Mouse (Mus musculus): ENCODE measurements around the gene Nr4a1. TPM values are rescaled to one million over a fixed set of nuclear protein-coding genes. Genes with fewer than 3 reads are reported as not detected.
A peak's percentile ranks its signal among the peaks of the same experiment; 100 is the strongest.

Nr4a1 gene
- polyA plus RNA-seq, 1 experiment: not detected

DNA sequence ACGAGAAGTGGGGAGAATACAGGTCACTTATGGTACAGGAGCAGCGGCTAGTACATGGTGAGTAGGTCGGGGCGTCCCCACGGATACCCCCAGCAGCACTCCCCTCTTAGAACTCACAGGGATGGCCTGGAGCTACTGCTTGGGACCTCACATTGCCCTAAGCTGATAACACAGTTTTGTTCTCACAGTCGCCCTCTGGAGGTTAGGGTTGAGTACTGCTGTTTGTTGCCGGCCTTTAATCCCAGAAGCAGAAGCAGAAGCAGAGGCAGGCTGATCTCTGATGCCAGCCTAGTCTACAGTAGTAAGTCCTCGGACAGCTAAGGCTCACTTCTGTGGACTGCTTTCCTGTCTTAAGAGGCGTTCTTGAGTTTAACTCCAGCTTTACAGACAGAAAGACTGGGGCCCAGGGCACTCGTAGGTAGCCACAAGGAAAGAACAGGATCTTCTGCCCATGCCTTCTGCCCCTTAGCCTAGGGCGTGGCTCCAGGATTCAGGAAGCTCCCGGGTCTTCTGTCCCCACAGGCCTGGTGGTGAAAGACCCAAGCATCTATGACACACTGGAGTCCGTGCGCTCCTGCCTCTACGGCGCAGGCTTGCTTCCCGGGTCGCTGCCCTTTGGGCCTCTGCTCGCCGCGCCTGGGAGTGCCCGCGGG lies 22.9 kb upstream of the Nr4a1 start:
- Histone ChIP-seq H3K4me1 (ENCODE audit: control insufficient read depth, insufficient read depth, low read length) (peaks cover 72% of the 10 kb centered on the region), H3K27ac (ENCODE audit: insufficient read depth, low read depth, low read length) (no peak overlapping the region), H3K4me3 (ENCODE audit: insufficient read depth, low read depth, low read length) (no peak overlapping the region)
- TF ChIP-seq POLR2A (IDR thresholded peaks at IDR 0.05; ENCODE audit: insufficient read depth, low read depth, low read length): no peak
- TF ChIP-seq CTCF (IDR thresholded peaks at IDR 0.05; ENCODE audit: insufficient read depth, low read depth, low read length): no peak
- 84% methylated on average over 23 of the region's 23 CpGs for WGBS

DNA sequence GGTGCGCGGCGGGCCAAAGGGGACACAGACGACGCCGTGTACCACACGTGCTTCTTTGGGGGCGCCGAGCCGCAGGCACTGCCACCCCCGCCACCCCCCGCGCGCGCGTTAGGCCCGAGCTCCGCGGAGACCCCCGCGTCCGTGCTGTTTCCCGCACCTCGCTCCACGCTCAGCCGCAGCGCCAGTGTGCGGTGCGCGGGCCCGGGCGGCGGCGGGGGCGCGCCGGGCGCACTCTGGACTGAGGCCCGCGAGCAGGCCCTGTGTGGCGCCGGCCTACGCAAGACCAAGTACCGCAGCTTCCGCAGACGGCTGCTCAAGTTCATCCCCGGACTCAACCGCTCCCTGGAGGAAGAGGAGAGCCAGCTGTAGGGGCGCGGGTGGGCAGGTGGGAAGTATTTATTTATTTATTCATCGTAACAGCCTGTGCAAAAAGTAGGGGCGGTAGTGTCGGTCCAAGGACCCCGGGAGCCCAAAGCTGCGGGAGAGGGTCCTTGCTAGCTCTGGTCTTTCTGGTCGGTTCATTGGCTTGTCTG lies 22.4 kb upstream of the Nr4a1 start:
- Histone ChIP-seq H3K4me3 (ENCODE audit: insufficient read depth, low read depth, low read length) (no peak overlapping the region), H3K4me1 (ENCODE audit: control insufficient read depth, insufficient read depth, low read length) (peaks cover 72% of the 10 kb centered on the region), H3K27ac (ENCODE audit: insufficient read depth, low read depth, low read length) (peak overlapping the region; percentile 28; the same call in 1 of the 2 replicates)
- whole genome bisulfite sequencing: 77% methylated on average over 56 of the region's 56 CpGs
- TF ChIP-seq CTCF (IDR thresholded peaks at IDR 0.05; ENCODE audit: insufficient read depth, low read depth, low read length): no peak
- no peak for TF ChIP-seq POLR2A (IDR thresholded peaks at IDR 0.05; ENCODE audit: insufficient read depth, low read depth, low read length)

- Histone ChIP-seq H3K4me1 (ENCODE audit: control insufficient read depth, insufficient read depth, low read length) (peaks cover 65% of the 10 kb centered on the region), H3K27ac (ENCODE audit: insufficient read depth, low read depth, low read length) (peak overlapping the region; percentile 29; the same call in 1 of the 2 replicates), H3K4me3 (ENCODE audit: insufficient read depth, low read depth, low read length) (no peak overlapping the region)
- 61% methylated on average over 4 of the region's 4 CpGs for WGBS
- TF ChIP-seq POLR2A (IDR thresholded peaks at IDR 0.05; ENCODE audit: insufficient read depth, low read depth, low read length): no peak
- TF ChIP-seq CTCF (IDR thresholded peaks at IDR 0.05; ENCODE audit: insufficient read depth, low read depth, low read length): no peak
Observed at GRCm38 (mm10) chr15:101232607-101233006, 21.5 kb upstream of the Nr4a1 start.

GRCm38 (mm10) chr15:101233183-101233582 lies 20.9 kb upstream of the Nr4a1 start:
- H3K4me3 ChIP-seq (ENCODE audit: insufficient read depth, low read depth, low read length): no peak overlapping the region
- 76% methylated on average over 3 of the region's 3 CpGs for WGBS
- no peak for TF ChIP-seq CTCF (IDR thresholded peaks at IDR 0.05; ENCODE audit: insufficient read depth, low read depth, low read length)
- peak overlapping the region; percentile 29 for H3K27ac ChIP-seq (ENCODE audit: insufficient read depth, low read depth, low read length)
- peaks cover 62% of the 10 kb centered on the region for H3K4me1 ChIP-seq (ENCODE audit: control insufficient read depth, insufficient read depth, low read length)

GRCm38 (mm10) chr15:101233641-101234275 lies 20.3 kb upstream of the Nr4a1 start:
- no peak overlapping the region for H3K4me3 ChIP-seq (ENCODE audit: insufficient read depth, low read depth, low read length)
- WGBS: 54% methylated on average over 11 of the region's 11 CpGs
- TF ChIP-seq CTCF (IDR thresholded peaks at IDR 0.05; ENCODE audit: insufficient read depth, low read depth, low read length) (no peak), POLR2A (IDR thresholded peaks at IDR 0.05; ENCODE audit: insufficient read depth, low read depth, low read length) (no peak)
- H3K27ac ChIP-seq (ENCODE audit: insufficient read depth, low read depth, low read length): no peak overlapping the region
- H3K4me1 ChIP-seq (ENCODE audit: control insufficient read depth, insufficient read depth, low read length): peaks cover 62% of the 10 kb centered on the region

GRCm38 (mm10) chr15:101234611-101235341 lies 19.3 kb upstream of the Nr4a1 start:
- Histone ChIP-seq H3K4me3 (ENCODE audit: insufficient read depth, low read depth, low read length) (no peak overlapping the region), H3K4me1 (ENCODE audit: control insufficient read depth, insufficient read depth, low read length) (peaks cover 60% of the 10 kb centered on the region), H3K27ac (ENCODE audit: insufficient read depth, low read depth, low read length) (peak overlapping the region; percentile 61)
- TF ChIP-seq CTCF (IDR thresholded peaks at IDR 0.05; ENCODE audit: insufficient read depth, low read depth, low read length): no peak
- no peak for TF ChIP-seq POLR2A (IDR thresholded peaks at IDR 0.05; ENCODE audit: insufficient read depth, low read depth, low read length)
- WGBS: 41% methylated on average over 10 of the region's 10 CpGs

DNA sequence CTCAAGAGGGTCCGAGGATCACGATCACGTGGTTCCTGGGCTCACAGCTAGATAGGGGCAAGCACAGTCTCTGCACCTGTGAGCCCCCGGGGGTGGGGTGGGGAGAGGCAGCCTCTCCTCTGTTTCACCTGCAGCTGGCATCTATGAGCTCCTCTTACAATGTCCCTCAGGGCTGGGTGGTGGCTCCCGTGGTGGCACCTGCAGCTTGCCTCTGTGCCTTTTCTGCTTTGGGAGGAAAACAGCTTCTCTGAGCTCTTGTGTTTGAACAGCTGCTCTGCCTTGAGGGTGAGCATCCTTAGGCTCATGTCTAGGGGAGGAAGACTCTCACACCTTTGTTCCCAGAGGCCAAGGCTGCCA lies 18.7 kb upstream of the Nr4a1 start:
- Histone ChIP-seq H3K4me1 (ENCODE audit: control insufficient read depth, insufficient read depth, low read length) (peaks cover 62% of the 10 kb centered on the region), H3K27ac (ENCODE audit: insufficient read depth, low read depth, low read length) (peak overlapping the region; percentile 61), H3K4me3 (ENCODE audit: insufficient read depth, low read depth, low read length) (no peak overlapping the region)
- TF ChIP-seq CTCF (IDR thresholded peaks at IDR 0.05; ENCODE audit: insufficient read depth, low read depth, low read length): no peak
- TF ChIP-seq POLR2A (IDR thresholded peaks at IDR 0.05; ENCODE audit: insufficient read depth, low read depth, low read length): no peak
- WGBS: 26% methylated on average over 5 of the region's 5 CpGs

DNA sequence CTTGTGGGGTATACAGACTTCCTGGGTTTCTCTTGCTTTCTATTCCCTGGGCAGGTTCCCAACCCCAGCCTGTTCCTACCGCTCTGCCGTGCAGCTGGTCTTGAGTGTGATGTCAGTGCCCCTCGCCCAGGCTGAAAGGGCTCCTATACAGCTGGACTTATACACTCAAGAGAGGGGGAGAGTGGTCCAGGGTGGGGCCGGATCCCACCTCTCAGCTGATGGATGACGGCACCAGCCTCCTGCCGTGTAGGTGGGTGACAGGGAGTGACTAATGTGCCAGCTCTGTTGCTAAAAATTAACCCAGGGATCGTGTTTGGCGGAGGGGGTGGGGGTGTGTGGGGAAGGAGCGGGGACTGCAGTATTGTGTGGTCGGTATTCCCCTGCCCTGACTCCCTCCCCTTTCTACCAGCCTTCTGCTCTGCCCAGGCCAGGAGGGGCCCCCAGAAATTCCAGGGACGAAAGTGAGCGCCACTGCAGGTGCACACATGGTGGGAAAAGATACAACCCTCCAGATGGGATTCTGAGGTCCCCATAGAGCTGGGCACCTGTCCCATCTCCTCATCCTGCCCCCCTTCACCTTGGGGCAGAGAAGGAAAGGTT lies 18.2 kb upstream of the Nr4a1 start:
- WGBS: 21% methylated on average over 12 of the region's 12 CpGs

More for the DNA sequence above, 18.2 kb upstream of the Nr4a1 start:
- H3K4me1 ChIP-seq (ENCODE audit: control insufficient read depth, insufficient read depth, low read length): peaks cover 58% of the 10 kb centered on the region
- H3K4me3 ChIP-seq (ENCODE audit: insufficient read depth, low read depth, low read length): no peak overlapping the region
- H3K27ac ChIP-seq (ENCODE audit: insufficient read depth, low read depth, low read length): peak overlapping the region; percentile 72
- TF ChIP-seq POLR2A (IDR thresholded peaks at IDR 0.05; ENCODE audit: insufficient read depth, low read depth, low read length) (no peak), CTCF (IDR thresholded peaks at IDR 0.05; ENCODE audit: insufficient read depth, low read depth, low read length) (no peak)

All from olfactory bulb, adult 2 months (tissue).